Mouse (Mus musculus) G1E-ER4 (cell line): ENCODE results near the gene Pdzk1ip1. TPM values are rescaled to one million over a fixed set of nuclear protein-coding genes. Genes with fewer than 3 reads are reported as not detected.

Experiments used
- GATA1 ChIP-seq: IDR thresholded peaks from one replicate; pipeline ENCODE4 v1.8.0; 2012; ENCODE audit warnings: low read length, inconsistent platforms
- polyA plus RNA-seq: library from polyadenylated mRNA; stranded (reverse); fragments of >175 nt; gene quantifications from 2 replicates; pipeline ENCODE4 v1.2.3, GENCODE M21; 2012

Gene Pdzk1ip1
- polyA plus RNA-seq, 1 experiment: not detected

DNA sequence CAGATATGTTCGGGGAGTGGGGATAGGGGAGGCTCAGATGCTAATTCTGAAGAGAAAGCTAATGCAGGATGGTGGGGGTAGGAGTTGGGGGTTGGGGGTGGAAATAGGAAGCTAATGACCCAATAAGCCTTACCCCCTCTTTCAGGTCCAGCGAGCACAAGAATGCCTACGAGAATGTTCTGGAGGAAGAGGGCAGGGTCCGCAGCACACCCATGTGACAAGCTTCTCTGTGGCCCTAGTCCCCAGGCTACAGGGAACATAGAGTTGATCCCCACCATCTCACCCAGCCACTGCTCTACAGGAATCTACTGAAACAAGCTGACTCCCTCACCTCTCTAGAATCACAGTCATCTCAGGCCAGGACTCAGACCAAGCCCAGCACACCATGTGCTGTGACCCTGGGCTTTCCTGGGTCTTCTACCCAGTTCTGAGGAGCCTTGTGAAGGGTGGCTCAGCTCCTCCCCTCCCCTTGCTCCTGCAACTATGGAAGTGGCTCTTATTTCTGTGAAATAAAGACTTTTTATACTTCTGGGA is 4.9 kb downstream of the Pdzk1ip1 start:
- TF ChIP-seq GATA1: no peak

DNA sequence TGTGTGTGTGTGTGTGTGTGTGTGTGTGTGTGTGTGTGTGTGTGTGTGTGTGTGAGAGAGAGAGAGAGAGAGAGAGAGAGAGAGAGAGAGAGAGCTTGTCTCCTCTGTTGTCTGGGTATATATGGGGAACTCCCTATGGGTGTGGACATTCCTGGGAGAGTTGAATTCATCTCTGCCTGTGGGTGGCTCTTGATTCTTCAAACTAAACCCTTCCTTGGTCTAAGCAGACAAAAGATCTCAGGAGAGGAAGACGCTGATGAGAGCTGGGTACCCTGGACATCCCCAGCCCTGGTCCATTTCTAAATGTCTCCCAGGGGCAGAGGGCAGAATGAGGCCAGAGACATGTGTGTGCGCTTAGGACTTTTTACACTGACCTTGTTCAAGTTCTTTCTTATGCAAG is 5.5 kb downstream of the Pdzk1ip1 start:
- TF ChIP-seq GATA1: no peak

DNA sequence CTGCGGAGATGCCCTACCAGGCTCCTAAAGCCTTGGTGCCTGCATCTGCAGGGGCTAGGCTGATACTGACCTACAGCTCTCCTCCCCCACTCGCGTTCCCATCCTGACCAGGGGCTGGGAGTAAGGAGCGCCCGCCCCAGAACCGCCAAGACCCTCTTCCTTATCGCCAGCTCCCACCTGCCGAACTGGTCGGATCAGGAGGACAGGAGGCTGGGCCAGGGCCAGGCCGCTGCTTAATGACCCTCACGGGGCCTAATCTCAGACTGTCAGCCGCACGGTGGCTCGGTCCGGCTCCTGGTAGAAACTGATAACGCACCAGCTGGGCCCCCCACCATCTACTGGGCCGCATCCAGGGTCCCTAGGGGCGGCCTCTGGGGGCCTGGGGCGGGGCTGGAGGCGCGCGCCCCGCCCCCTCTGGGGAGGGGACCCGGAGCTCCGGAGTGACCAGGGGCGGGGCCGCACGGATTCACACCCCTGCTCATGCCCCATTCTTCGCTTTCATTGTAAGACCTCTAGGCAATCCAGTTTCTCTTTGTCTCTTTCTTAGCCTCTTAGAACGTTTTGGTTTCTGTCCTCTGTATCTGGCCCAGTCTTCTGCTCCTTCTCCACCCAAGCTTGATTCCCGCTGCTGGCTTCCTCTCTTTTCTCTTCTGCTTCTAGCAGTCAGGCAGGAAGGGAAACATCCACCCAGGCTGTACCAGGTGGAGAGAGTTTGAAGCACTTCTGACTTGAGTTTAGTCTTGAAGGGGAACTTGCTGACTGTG is 7.3 kb downstream of the Pdzk1ip1 start:
- TF ChIP-seq GATA1: no peak

DNA sequence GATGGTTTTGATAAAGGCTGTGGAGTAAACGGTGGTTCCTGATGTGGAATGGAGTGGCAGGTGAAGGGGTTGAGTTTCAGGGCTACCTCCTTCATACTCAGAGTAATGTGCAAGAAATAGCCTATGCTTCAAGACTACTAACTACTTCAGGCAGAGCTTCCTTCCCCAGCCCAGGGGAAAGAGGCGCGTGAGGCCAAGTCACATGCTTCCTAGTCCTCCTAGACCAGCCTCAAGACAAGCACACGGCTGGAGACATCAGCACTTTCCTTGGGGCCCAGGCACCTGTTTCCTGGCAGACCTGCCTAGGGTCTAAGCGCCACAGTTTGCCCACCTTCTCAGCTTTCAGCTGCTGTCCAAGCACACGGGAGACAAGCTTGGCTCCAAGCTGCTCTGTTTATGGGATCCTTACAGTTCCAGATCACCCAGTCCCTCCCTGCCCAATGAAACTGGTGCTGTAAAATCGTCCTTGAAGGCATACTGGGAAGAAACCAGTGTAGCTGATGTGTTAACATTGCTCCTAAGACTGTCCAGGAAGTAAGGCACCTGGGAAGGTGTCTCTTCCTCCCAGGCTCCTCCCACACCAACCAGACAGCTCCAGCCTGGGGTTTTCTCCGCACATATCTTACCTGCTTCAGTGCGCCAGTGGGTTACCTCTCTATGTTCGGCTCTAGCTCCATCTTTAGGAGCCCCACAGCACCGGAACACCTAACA is 8.1 kb downstream of the Pdzk1ip1 start:
- no peak for TF ChIP-seq GATA1

DNA sequence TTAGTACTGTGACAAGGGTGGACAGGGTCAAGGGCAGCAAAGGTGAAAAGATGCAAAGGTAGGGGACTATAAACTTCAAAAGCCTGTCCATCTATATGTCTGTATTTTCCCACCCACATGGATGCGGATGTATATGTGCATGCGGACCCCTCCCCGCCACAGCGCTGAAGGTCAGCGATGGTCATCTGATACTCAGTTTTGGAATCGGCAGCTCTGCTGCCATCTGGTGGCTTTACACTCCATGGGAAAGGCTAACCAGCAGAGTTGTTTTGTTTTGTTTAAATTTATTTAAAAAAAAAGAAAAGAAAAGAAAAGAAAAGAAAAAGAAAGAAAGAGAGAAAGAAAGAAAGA is 8.6 kb downstream of the Pdzk1ip1 start:
- no peak for TF ChIP-seq GATA1

DNA sequence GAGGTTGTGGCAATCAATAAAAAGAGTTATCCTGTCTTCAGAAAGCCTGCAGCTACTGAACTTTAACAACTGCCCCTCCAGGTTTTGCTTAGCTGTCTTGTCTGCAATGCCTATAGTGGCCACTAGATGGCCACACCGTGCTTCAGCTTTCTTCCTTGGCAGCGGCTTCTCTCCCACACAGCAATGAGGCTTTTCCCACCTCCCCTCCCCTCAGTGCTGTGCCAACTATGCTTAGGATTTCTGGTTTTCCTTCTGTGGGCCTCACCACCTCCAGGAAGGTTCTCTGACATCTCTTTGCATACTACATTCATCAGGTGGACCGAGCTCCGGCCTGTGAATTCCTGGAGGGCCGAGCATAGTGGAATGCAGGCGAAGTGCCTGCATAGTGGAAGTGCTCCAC is 13.2 kb downstream of the Pdzk1ip1 start:
- TF ChIP-seq GATA1: no peak

DNA sequence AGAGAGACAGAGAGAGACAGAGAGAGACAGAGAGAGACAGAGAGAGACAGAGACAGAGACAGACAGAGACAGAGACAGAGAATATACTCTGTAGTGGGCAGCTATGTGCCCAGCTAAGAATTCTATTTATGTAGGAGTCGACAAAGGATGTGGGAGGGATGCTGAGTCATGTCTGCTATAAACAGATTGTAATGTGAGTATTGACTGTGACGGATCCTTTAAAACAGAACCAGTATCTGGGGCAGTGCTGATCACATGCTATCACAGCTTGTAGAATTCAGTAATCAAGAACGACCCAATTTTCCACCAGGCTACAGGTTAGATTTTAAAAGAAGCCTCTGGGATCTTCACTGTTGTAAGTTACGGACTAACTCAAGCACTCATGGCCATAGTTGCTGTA is 15.0 kb downstream of the Pdzk1ip1 start:
- peak; percentile 9 for TF ChIP-seq GATA1

DNA sequence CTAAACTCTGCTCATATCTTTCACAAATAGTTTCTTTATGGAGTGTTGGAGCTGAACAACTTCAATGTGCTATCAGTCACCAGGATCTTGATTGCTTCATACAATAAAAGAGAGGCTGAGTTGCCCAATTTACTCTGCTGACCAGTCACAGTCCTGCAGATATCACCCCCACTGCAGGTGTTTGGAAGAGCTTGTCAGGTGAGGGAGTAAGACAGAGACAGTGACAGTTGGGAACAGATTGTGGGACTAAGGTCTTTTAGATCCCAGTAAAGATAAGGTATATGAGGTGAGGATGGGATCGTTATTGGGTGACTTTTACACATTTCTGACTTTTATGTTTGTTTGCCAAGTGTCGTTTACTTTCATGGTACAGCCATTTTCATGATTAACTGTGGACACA is 22.7 kb downstream of the Pdzk1ip1 start:
- no peak for TF ChIP-seq GATA1

DNA sequence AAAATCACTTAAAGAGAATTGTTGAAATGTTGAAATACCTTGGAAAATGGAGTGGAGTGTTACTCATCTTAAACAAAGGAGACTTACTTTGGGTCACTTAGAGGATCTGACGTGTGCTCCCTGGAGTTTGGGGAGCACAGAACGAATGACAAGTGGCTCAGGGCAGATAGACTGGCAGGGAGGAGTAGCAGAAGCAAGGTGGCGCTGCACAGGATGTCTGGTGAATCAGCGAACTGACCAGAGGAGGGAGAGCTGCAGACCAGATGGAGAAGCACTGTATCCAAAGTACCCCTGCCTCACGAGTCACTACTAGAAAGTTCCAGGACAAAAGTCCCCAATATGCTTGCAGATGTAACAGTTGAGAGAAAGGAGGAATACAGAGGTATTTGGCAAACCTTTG is 24.8 kb downstream of the Pdzk1ip1 start:
- TF ChIP-seq GATA1: no peak

DNA sequence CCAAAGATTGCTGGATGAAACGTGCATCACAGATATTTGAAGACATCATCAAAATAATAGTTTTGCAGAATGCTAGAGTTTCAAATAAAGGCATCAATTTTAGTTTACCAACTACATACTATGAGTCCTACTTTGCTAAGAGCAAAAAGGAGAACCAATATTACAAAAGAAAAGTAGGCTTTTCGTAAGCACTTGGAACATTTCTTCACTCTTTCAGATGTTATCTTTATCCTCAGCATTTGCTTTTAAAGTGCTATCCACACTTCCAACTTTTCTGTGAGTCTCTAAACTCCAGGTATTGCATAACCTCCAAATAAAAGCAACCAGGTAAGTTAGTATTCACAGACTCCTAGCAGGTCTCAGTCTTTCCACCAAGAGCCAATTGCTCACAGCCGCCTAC is 31.1 kb downstream of the Pdzk1ip1 start:
- TF ChIP-seq GATA1: no peak

DNA sequence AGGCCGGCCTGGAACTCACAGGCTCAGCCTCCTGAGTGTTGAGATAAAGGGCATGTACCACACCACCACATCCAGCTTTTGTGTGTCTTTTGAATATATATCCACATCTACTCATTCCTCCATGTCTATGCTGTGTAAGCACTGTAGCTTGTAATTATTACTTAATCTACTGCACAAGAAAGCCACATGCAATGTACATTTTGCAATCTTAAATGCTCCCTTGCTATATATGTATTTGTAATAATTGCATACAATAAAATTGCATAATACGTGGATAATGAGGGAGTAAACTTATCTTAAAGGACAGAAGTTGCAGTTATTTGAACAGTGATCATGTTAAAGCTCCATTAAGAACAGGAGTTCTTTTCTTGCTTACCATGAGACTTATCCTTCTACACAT is 32.7 kb downstream of the Pdzk1ip1 start:
- no peak for TF ChIP-seq GATA1

DNA sequence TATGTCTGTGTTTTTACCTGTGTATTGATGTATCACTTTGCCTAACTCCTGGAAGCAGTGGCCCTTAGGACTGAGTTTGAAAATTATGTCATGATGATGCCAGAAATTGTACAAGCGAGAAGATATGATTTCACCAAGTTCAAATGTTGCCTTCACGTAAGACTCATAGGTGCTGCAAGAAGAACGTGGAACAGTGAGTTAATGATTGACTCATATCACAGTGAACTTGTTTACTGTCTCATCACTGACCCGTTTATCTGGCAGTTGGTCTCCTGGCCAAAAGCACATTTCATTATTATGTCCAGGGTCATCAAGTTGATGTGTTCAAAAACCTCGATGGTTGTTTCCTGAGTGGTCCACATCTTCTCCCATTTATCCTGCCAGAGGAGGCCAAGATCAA is 33.1 kb downstream of the Pdzk1ip1 start:
- no peak for TF ChIP-seq GATA1

DNA sequence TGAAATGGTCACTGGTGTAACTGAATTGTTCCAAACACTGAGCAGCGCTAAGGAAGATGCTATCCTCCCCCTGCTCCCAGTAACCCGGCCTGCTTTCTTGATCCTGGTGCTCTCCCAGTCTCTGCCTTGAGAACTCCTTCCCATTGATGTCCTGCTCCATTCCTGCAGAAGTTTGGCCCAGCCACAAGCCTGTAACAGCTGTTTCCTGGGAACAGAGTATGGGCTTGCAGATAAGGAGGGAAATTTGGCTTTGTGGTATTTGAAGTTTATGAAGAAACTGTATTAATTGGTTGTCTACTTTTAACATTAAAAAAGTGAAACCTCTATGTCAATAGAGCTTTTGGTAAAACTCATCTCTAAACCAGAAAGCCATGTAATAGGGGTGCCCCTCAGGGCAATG is 35.0 kb downstream of the Pdzk1ip1 start:
- TF ChIP-seq GATA1: no peak

DNA sequence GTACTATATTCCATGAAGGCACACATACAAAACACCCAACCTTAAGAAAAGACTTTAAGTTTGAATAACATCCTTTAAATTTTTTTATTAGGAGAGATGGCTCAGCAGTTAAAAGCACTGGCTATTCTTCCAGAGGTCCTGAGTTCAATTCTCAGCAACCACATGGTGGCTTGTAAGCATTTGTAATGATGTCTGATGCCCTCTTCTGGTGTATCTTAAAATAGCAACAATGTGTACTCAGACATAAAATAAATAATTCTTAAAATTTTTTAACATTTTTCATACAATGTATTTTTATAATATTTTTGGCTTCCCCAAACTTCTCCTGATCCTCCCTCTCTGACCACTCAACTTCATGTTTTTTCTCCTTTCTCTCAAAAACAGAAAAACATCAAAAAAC is 36.2 kb downstream of the Pdzk1ip1 start:
- no peak for TF ChIP-seq GATA1

DNA sequence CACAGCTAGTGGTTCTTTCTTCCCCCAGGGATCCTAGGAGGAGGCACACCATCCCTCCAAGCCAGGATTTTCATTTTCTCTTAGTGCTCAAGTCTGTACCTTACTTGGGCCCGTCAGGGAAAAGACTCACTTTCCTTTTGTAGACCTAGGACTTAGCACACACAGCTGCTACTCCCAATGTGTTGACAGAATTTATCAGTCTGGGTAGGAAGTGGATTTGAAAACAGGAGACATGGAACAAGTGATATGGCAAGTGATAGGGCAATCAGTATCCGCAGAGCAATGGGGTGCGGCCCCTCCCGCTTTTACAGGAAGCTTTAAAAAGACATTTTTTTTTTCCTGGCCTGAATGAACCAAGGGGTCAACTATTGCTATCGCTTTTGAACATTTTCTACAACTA is 44.6 kb downstream of the Pdzk1ip1 start:
- TF ChIP-seq GATA1: no peak

DNA sequence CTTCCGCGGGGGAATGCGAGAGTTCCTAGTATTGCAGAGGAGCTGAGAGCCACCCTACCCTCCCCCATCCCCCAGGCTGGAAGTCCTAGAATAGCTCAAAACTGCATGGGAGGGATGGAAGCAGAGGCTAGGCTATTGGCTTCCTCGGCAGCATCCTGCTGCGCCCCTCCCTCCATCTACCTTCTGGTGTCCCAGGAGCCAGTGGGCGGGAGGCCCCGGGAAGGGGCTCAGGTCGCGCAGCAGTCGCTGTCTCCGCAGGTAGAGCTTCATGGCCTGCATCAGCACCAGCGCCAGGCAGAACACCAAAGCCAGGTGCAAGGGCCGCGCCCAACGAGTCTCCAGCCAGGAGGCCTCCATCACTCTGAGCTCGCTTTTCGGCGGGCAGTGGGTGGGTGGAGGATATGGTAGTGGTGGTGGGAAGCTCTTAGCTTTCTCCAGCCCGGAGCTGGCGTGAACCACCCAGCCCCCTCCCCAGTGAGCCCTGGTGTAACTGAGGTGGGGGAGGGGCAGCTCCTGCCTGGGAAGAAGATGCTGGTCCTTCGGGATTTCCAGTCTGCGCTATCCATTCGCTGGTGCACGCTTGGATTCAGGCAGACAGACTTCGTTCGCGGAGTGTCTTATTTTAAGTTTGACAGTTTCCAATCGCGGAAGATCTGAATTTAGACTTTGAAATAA is 45.2 kb downstream of the Pdzk1ip1 start, which contains the start of gene Cyp4x1:
Gene Cyp4x1, minus strand, starts transcription at position 661 of the 675 bp plus-strand sequence.
- no peak for TF ChIP-seq GATA1
